Mouse (Mus musculus) liver, embryonic 14.5 days (tissue): ENCODE measurements at regions not wholly inside any gene's neighbourhood (a gene's known extent, or its start where the extent isn't known, plus 50 kb on each side); places are given as distances from the start of the nearest gene placed in this dataset.

Source experiments
- ATAC-seq: fragments of 200-750 bp; cut with Nextera tagmentation; 2 replicates; pipeline ENCODE4 v1.8.0; 2017; ENCODE audit warnings: moderate number of reproducible peaks, mild to moderate bottlenecking, moderate library complexity; ENCODE audit not compliant: insufficient read depth
- DNase-seq, 3 experiments: peaks; one replicate each; pipeline ENCODE4 v3.0.0-alpha.2; 2012 to 2013; ENCODE audit warnings: low read depth in 3 of 3, low spot score in 3 of 3
- H3K27ac ChIP-seq: fragments of 300-500 bp; sonication (generic); 2 replicates; pipeline ENCODE4 v1.5.1; 2014; ENCODE audit warnings: moderate library complexity, mild to moderate bottlenecking, control low read depth, inconsistent platforms
- H3K27me3 ChIP-seq: fragments of 300-500 bp; sonication (generic); 2 replicates; pipeline ENCODE4 v1.6.1; 2014; ENCODE audit warnings: mild to moderate bottlenecking, low read length, moderate library complexity; ENCODE audit not compliant: control insufficient read depth, insufficient read depth
- H3K36me3 ChIP-seq: fragments of 300-500 bp; sonication (generic); replicated peaks from 2 replicates; pipeline ENCODE4 v1.6.1; 2014; ENCODE audit warnings: low read depth; ENCODE audit not compliant: control insufficient read depth, insufficient read depth
- H3K4me1 ChIP-seq, 2 experiments: fragments of 200-500 bp in 1 of 2; fragments of 300-500 bp in 1 of 2; sonication (generic) in 1 of 2; replicated peaks; 2 replicates each; pipeline ENCODE4 v1.6.1; 2012 to 2014; ENCODE audit warnings: antibody characterized with exemption in 1 of 2, inconsistent platforms in 1 of 2, low read length in 1 of 2; ENCODE audit not compliant: control insufficient read depth in 2 of 2, insufficient read depth in 2 of 2
- H3K4me2 ChIP-seq: fragments of 300-500 bp; sonication (generic); 2 replicates; pipeline ENCODE4 v1.6.1; 2014; ENCODE audit warnings: low read depth, mild to moderate bottlenecking, control low read depth, moderate library complexity
- H3K4me3 ChIP-seq, 2 experiments: fragments of 200-500 bp in 1 of 2; fragments of 300-500 bp in 1 of 2; sonication (generic) in 1 of 2; 2 replicates each; pipeline ENCODE4 v1.5.1; 2012 to 2014; ENCODE audit warnings: low read depth in 2 of 2, low read length in 2 of 2, mild to moderate bottlenecking in 2 of 2, control low read depth in 1 of 2, inconsistent platforms in 1 of 2, moderate library complexity in 1 of 2; ENCODE audit not compliant: insufficient read depth in 1 of 2
- H3K9ac ChIP-seq: fragments of 300-500 bp; sonication (generic); replicated peaks from 2 replicates; pipeline ENCODE4 v1.6.1; 2014; ENCODE audit warnings: mild to moderate bottlenecking, control low read depth, moderate library complexity
- H3K9me3 ChIP-seq: fragments of 300-500 bp; sonication (generic); 2 replicates; pipeline ENCODE4 v1.6.1; 2016; ENCODE audit warnings: low read length, mixed read lengths; ENCODE audit not compliant: control insufficient read depth
- CTCF ChIP-seq: IDR thresholded peaks from 2 replicates; pipeline ENCODE4 v1.5.1; 2016; ENCODE audit warnings: antibody characterized with exemption, low read depth, control low read depth
- EP300 ChIP-seq: IDR thresholded peaks from 2 replicates; pipeline ENCODE4 v1.6.1; 2016; ENCODE audit warnings: antibody characterized with exemption, low read depth
- WGBS: fragments of 180-500 bp; shearing (Covaris S2); extraction: QIAGEN DNeasy Blood & Tissue Kit; methylation state at CpG from one replicate; pipeline ENCODE4 v1.1.7; 2014; ENCODE audit not compliant: insufficient replicate concordance; 5-methylcytosine and 5-hydroxymethylcytosine counted together

- DNase-seq (no peak), ATAC-seq (no peak)
- H3K27me3 ChIP-seq = no peaks in the 10 kb centered on the region
Observed at GRCm38 (mm10) chr1:183853956-183854613, 159.0 kb upstream of the Dusp10 start.

GRCm38 (mm10) chr1:183865111-183865510, 148.0 kb upstream of the Dusp10 start:
- WGBS = 73% methylated on average over 4 of the region's 4 CpGs
- DNase-seq (no peak), ATAC-seq (no peak)
- Histone ChIP-seq H3K9ac (no peak overlapping the region), H3K36me3 (no peaks in the 10 kb centered on the region), H3K4me2 (no peak overlapping the region), H3K27me3 (no peaks in the 10 kb centered on the region), H3K9me3 (no peaks in the 10 kb centered on the region), H3K4me1 (no peaks in the 10 kb centered on the region), H3K4me3 (no peak overlapping the region), H3K27ac (no peak overlapping the region)
- no peak for TF ChIP-seq EP300
- TF ChIP-seq CTCF = no peak

More at GRCm38 (mm10) chr1:183853956-183854613, 159.0 kb upstream of the Dusp10 start:
- Histone ChIP-seq H3K27ac (no peak overlapping the region), H3K9me3 (no peaks in the 10 kb centered on the region), H3K4me2 (no peak overlapping the region), H3K9ac (no peak overlapping the region), H3K4me3 (no peak overlapping the region), H3K36me3 (no peaks in the 10 kb centered on the region), H3K4me1 (no peaks in the 10 kb centered on the region)
- TF ChIP-seq EP300 = no peak
- TF ChIP-seq CTCF = no peak
- 56% methylated on average over 3 of the region's 3 CpGs for WGBS

- Histone ChIP-seq H3K36me3 (no peaks in the 10 kb centered on the region), H3K4me2 (no peak overlapping the region), H3K27ac (no peak overlapping the region), H3K9ac (no peak overlapping the region), H3K4me3 (no peak overlapping the region), H3K4me1 (no peaks in the 10 kb centered on the region), H3K27me3 (no peaks in the 10 kb centered on the region), H3K9me3 (no peaks in the 10 kb centered on the region)
- no peak for DNase-seq
- no peak for TF ChIP-seq EP300
- no peak for TF ChIP-seq CTCF
- no peak for ATAC-seq
- 47% methylated on average over 3 of the region's 3 CpGs for WGBS
Observed at GRCm38 (mm10) chr1:183865586-183865985, 147.5 kb upstream of the Dusp10 start.

GRCm38 (mm10) chr1:183868965-183869364, 144.1 kb upstream of the Dusp10 start:
- Histone ChIP-seq H3K9me3 (no peaks in the 10 kb centered on the region), H3K4me2 (no peak overlapping the region), H3K27ac (no peak overlapping the region), H3K36me3 (no peaks in the 10 kb centered on the region), H3K4me3 (no peak overlapping the region), H3K9ac (no peak overlapping the region), H3K4me1 (no peaks in the 10 kb centered on the region), H3K27me3 (no peaks in the 10 kb centered on the region)
- ATAC-seq (no peak), DNase-seq (no peak)
- 85% methylated on average over 5 of the region's 5 CpGs for WGBS
- TF ChIP-seq CTCF (no peak), EP300 (no peak)

GRCm38 (mm10) chr1:183895936-183896335, 117.2 kb upstream of the Dusp10 start:
- WGBS = 62% methylated on average over 3 of the region's 3 CpGs
- Histone ChIP-seq H3K36me3 (no peaks in the 10 kb centered on the region), H3K9ac (no peak overlapping the region), H3K4me2 (no peak overlapping the region), H3K9me3 (no peaks in the 10 kb centered on the region), H3K27me3 (no peaks in the 10 kb centered on the region), H3K4me3 (no peak overlapping the region), H3K4me1 (no peaks in the 10 kb centered on the region), H3K27ac (no peak overlapping the region)
- no peak for ATAC-seq
- TF ChIP-seq CTCF = no peak
- no peak for TF ChIP-seq EP300
- DNase-seq = no peak
